Mouse (Mus musculus) lung, embryonic 15.5 days (tissue): ENCODE results near the gene Gstt2. TPM values are rescaled to one million over a fixed set of nuclear protein-coding genes. Genes with fewer than 3 reads are reported as not detected.

Experiments used
- polyA plus RNA-seq: library from polyadenylated mRNA; unstranded; fragments of >200 nt; fragmentation: Nextera tagmentation; extraction: Ambion mirVana; gene quantifications from 2 replicates; pipeline ENCODE4 v1.2.1, GENCODE M21; 2015

The Gstt2 gene
- polyA plus RNA-seq, 1 experiment from 2014 or later: 39.1 TPM

Other genes with a start within 250 kb of the Gstt2 start
- gene Ggt5, start 248.1 kb downstream of the Gstt2 start, polyA plus RNA-seq: 1.3 and 2.9 TPM in 2 replicates
- 6.2 and 8.6 TPM in 2 replicates for gene Susd2, start 193.4 kb downstream of the Gstt2 start, polyA plus RNA-seq
- gene Cabin1, start 73.1 kb downstream of the Gstt2 start, polyA plus RNA-seq: 30.7 and 38.7 TPM in 2 replicates
- 62.2 and 79.4 TPM in 2 replicates for gene Ddt, start 64.0 kb downstream of the Gstt2 start, polyA plus RNA-seq
- not detected in 2 replicates for gene Gm20441, start 56.5 kb downstream of the Gstt2 start, polyA plus RNA-seq
- 27.7 and 27.8 TPM in 2 replicates for gene Gstt3, start 56.0 kb downstream of the Gstt2 start, polyA plus RNA-seq
- 31.7 and 31.9 TPM in 2 replicates for gene Gstt1, start 38.8 kb downstream of the Gstt2 start, polyA plus RNA-seq
- not detected in 2 replicates for gene Gstt4, start 14.9 kb downstream of the Gstt2 start, polyA plus RNA-seq
- 1,625 and 1,841 TPM in 2 replicates for gene Mif, start 22.8 kb upstream of the Gstt2 start, polyA plus RNA-seq
- 1.8 and 2.5 TPM in 2 replicates for gene Derl3, start 56.0 kb upstream of the Gstt2 start, polyA plus RNA-seq
- gene Smarcb1, start 84.2 kb upstream of the Gstt2 start, polyA plus RNA-seq: 205 and 213 TPM in 2 replicates
- 51.1 and 55.3 TPM in 2 replicates for gene Chchd10, start 95.7 kb upstream of the Gstt2 start, polyA plus RNA-seq
- 75.9 and 83.4 TPM in 2 replicates for gene Mmp11, start 99.1 kb upstream of the Gstt2 start, polyA plus RNA-seq
- gene Gm867, start 103.2 kb upstream of the Gstt2 start, polyA plus RNA-seq: 0.42 and 0.59 TPM in 2 replicates
- gene Vpreb3, start 105.6 kb upstream of the Gstt2 start, polyA plus RNA-seq: 0.55 and 0.95 TPM in 2 replicates
- gene Gm5134, start 117.1 kb upstream of the Gstt2 start, polyA plus RNA-seq: 0.05 TPM in 1 of 2 replicates, not detected in the other
- gene Zfp280b, start 195.2 kb upstream of the Gstt2 start, polyA plus RNA-seq: 20.8 and 22.0 TPM in 2 replicates